Mouse (Mus musculus) erythroblast, embryonic 14.5 days (primary cell): Measurements from ENCODE around the gene Xirp2.

ENCODE experiments used
- GATA1 ChIP-seq: IDR thresholded peaks from 2 replicates; pipeline ENCODE4 v1.6.1; 2012; ENCODE audit warnings: low read length, inconsistent platforms, mixed read lengths
- TAL1 ChIP-seq: IDR thresholded peaks from 3 replicates; pipeline ENCODE4 v1.6.1; 2012; ENCODE audit warnings: low read length, inconsistent platforms, mixed read lengths

- no peak for TF ChIP-seq TAL1
- no peak for TF ChIP-seq GATA1
Observed at GRCm38 (mm10) chr2:67422799-67423198, 23.0 kb upstream of the Xirp2 start.
